Mouse (Mus musculus) embryonic facial prominence, embryonic 12.5 days (tissue): Measurements from ENCODE around the gene Stt3b. TPM values are rescaled to one million over a fixed set of nuclear protein-coding genes. Genes with fewer than 3 reads are reported as not detected.
A peak's percentile ranks its signal among the peaks of the same experiment; 100 is the strongest.

Source experiments
- ATAC-seq: fragments of 200-750 bp; cut with Nextera tagmentation; 2 replicates; pipeline ENCODE4 v1.8.0; 2017; ENCODE audit not compliant: insufficient number of reproducible peaks, insufficient read depth, low FRiP score, low TSS enrichment
- H3K27ac ChIP-seq: fragments of 300-500 bp; sonication (generic); 2 replicates; pipeline ENCODE4 v1.5.1; 2016; ENCODE audit warnings: mild to moderate bottlenecking
- H3K27me3 ChIP-seq: fragments of 300-500 bp; sonication (generic); 2 replicates; pipeline ENCODE4 v1.6.1; 2016; ENCODE audit warnings: mild to moderate bottlenecking, moderate library complexity
- H3K36me3 ChIP-seq: fragments of 300-500 bp; sonication (generic); 2 replicates; pipeline ENCODE4 v1.6.1; 2016; ENCODE audit warnings: mild to moderate bottlenecking
- H3K4me1 ChIP-seq: fragments of 300-500 bp; sonication (generic); 2 replicates; pipeline ENCODE4 v1.6.1; 2016
- H3K4me2 ChIP-seq: fragments of 300-500 bp; sonication (generic); replicated peaks from 2 replicates; pipeline ENCODE4 v1.6.1; 2016; ENCODE audit warnings: mild to moderate bottlenecking, moderate library complexity
- H3K4me3 ChIP-seq: fragments of 300-500 bp; sonication (generic); 2 replicates; pipeline ENCODE4 v1.5.1; 2016; ENCODE audit warnings: mild to moderate bottlenecking
- H3K9ac ChIP-seq: fragments of 300-500 bp; sonication (generic); 2 replicates; pipeline ENCODE4 v1.6.1; 2016; ENCODE audit warnings: mild to moderate bottlenecking, moderate library complexity
- H3K9me3 ChIP-seq: fragments of 300-500 bp; sonication (generic); 2 replicates; pipeline ENCODE4 v1.6.1; 2016; ENCODE audit warnings: mild to moderate bottlenecking, moderate library complexity
- WGBS: fragments of 180-500 bp; shearing (Covaris S2); methylation state at CpG from one replicate; pipeline ENCODE4 v1.1.7; 2016; 5-methylcytosine and 5-hydroxymethylcytosine counted together
- polyA plus RNA-seq: library from polyadenylated mRNA; unstranded; fragments of >200 nt; fragmentation: Nextera tagmentation; extraction: Ambion mirVana; gene quantifications from 2 replicates; pipeline ENCODE4 v1.2.1, GENCODE M21; 2016

The Stt3b gene
- polyA plus RNA-seq, 1 experiment from 2014 or later: 118 TPM

DNA sequence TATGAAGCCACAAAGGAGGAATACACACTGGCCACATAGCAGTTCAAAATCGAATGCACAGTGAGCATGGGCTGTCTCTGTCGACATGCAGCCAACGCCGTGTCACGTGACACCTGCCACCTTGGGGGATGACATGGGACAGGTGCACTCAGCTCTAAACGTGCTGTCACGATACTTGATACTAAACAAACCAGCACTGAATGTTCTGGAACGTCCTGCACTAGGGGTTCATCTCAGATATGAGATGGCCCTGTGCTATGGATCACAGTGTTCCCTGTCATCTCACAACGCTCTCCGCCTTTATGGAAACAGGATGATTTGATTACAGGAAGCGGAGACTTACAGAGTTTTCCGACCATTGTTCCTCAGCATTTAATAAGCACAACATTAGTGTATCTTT is 22.8 kb upstream of the Stt3b start:
- no peak for ATAC-seq
- no peaks in the 10 kb centered on the region for H3K36me3 ChIP-seq
- H3K9me3 ChIP-seq: no peaks in the 10 kb centered on the region
- H3K4me2 ChIP-seq: no peak overlapping the region
- WGBS: 67% methylated on average over 12 of the region's 12 CpGs
- H3K9ac ChIP-seq: no peak overlapping the region
- H3K27me3 ChIP-seq: no peaks in the 10 kb centered on the region
- H3K4me1 ChIP-seq: no peaks in the 10 kb centered on the region
- no peak overlapping the region for H3K4me3 ChIP-seq
- no peak overlapping the region for H3K27ac ChIP-seq

DNA sequence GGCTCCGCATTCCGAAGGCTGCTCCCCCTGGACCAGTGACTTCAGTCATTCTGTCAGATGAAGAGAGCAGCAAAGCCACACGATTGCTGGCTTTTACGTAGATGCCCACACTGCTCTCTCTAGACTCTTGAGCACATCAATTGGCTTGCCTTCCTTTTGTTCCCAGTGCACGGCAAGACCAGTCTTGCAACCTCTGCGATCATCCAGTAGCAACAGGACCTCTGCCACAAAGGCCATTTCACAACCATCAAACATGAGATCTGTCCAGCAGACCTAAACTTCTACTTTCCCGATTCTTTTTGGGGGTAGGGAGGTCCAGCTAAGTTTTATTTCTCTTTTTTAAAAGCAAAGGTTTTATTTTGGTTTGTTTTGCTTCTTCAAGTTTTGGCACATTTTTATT is 22.1 kb upstream of the Stt3b start:
- WGBS: 86% methylated on average over 7 of the region's 7 CpGs
- H3K9ac ChIP-seq: no peak overlapping the region
- H3K27me3 ChIP-seq: no peaks in the 10 kb centered on the region
- no peak for ATAC-seq
- no peak overlapping the region for H3K27ac ChIP-seq
- H3K4me3 ChIP-seq: no peak overlapping the region
- no peaks in the 10 kb centered on the region for H3K36me3 ChIP-seq
- no peaks in the 10 kb centered on the region for H3K4me1 ChIP-seq
- no peaks in the 10 kb centered on the region for H3K9me3 ChIP-seq
- H3K4me2 ChIP-seq: no peak overlapping the region

GRCm38 (mm10) chr9:115330861-115331476 is 20.7 kb upstream of the Stt3b start:
- no peaks in the 10 kb centered on the region for H3K9me3 ChIP-seq
- H3K9ac ChIP-seq: no peak overlapping the region
- H3K4me3 ChIP-seq: no peak overlapping the region
- 0 out of 2 replicates have a peak, but pooled peaks cover 1% of the 10 kb centered on the region for H3K4me1 ChIP-seq
- WGBS: 59% methylated on average over 6 of the region's 6 CpGs
- no peak overlapping the region for H3K4me2 ChIP-seq
- H3K27me3 ChIP-seq: no peaks in the 10 kb centered on the region
- ATAC-seq: no peak
- no peak overlapping the region for H3K27ac ChIP-seq
- no peaks in the 10 kb centered on the region for H3K36me3 ChIP-seq

GRCm38 (mm10) chr9:115326533-115326890 is 16.3 kb upstream of the Stt3b start:
- Histone ChIP-seq H3K27me3 (no peaks in the 10 kb centered on the region), H3K4me2 (no peak overlapping the region), H3K4me1 (0 out of 2 replicates have a peak, but pooled peaks cover 3% of the 10 kb centered on the region), H3K9me3 (no peaks in the 10 kb centered on the region), H3K27ac (no peak overlapping the region), H3K9ac (no peak overlapping the region), H3K4me3 (no peak overlapping the region), H3K36me3 (no peaks in the 10 kb centered on the region)
- ATAC-seq: no peak
- WGBS: 91% methylated on average over 4 of the region's 4 CpGs

DNA sequence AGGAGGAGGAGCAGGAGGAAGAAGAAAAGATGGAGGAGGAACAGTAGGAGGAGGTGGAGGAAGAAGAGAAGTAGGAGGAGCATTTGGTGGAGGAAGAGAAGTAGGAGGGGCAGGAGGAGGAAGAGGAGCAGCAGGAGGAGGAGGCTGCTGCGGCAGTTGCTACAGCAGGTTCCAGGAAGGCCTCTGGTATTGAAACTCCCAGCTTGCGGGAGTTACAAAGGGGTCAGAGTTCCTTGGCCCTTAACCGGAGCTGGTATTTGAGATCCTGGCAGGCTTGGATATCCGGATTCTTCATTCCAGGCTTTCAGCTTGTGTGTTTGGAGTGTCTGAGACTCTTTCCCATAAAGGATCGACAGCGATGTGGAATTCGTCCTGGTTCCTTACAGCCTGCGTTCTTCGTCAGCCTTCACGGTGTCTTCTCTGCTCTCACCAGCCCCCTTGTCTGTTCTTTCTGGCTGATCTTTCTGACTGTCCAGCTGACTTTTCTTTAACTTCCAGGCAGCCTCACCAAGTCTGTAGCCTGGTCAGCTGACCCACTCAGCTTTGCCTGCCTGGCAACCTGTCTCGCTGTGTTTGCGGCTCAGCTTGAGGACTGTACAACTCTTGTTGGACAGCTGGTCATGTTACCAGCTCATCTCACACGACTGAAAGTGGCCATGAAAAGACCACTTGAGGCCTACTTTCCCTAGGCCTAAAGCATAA is 15.8 kb upstream of the Stt3b start:
- no peak for ATAC-seq
- H3K4me2 ChIP-seq: no peak overlapping the region
- no peaks in the 10 kb centered on the region for H3K9me3 ChIP-seq
- H3K27me3 ChIP-seq: no peaks in the 10 kb centered on the region
- WGBS: 65% methylated on average over 13 of the region's 13 CpGs
- H3K4me1 ChIP-seq: 0 out of 2 replicates have a peak, but pooled peaks cover 3% of the 10 kb centered on the region
- no peak overlapping the region for H3K4me3 ChIP-seq
- H3K36me3 ChIP-seq: no peaks in the 10 kb centered on the region
- no peak overlapping the region for H3K9ac ChIP-seq
- H3K27ac ChIP-seq: no peak overlapping the region

DNA sequence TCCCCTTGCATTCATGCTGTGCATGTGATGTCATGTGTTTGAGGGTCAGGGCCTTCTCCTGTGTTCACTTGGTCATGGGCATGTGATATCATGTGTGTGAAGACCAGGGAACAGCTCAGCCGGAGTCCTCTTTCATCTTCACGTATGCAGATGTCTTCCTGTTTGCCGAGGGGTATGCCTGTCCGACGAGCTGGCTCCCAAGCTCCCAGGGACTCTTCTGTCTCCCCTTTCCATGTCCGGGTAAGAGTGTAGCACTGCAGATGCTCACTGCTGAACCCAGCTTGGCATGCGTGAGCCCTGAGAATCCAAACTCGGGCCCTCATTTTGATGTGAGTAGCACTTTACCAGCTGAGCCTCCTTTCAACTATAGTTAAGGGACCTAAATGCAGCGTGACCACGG is 13.4 kb upstream of the Stt3b start:
- Histone ChIP-seq H3K27ac (no peak overlapping the region), H3K36me3 (no peaks in the 10 kb centered on the region), H3K4me1 (0 out of 2 replicates have a peak, but pooled peaks cover 3% of the 10 kb centered on the region), H3K4me3 (no peak overlapping the region), H3K9ac (no peak overlapping the region), H3K4me2 (no peak overlapping the region), H3K27me3 (no peaks in the 10 kb centered on the region), H3K9me3 (no peaks in the 10 kb centered on the region)
- WGBS: 20% methylated on average over 10 of the region's 10 CpGs
- ATAC-seq: no peak

- Histone ChIP-seq H3K9ac (no peak overlapping the region), H3K9me3 (no peaks in the 10 kb centered on the region), H3K27ac (no peak overlapping the region), H3K4me1 (0 out of 2 replicates have a peak, but pooled peaks cover 3% of the 10 kb centered on the region), H3K36me3 (no peaks in the 10 kb centered on the region), H3K4me2 (no peak overlapping the region), H3K4me3 (no peak overlapping the region), H3K27me3 (no peaks in the 10 kb centered on the region)
- 87% methylated on average over 6 of the region's 6 CpGs for WGBS
- ATAC-seq: no peak
Measured at GRCm38 (mm10) chr9:115322385-115322784, 12.2 kb upstream of the Stt3b start.

- H3K27me3 ChIP-seq: no peaks in the 10 kb centered on the region
- ATAC-seq: no peak
- WGBS: 71% methylated on average over 6 of the region's 6 CpGs
- H3K4me1 ChIP-seq: 0 out of 2 replicates have a peak, but pooled peaks cover 3% of the 10 kb centered on the region
- no peaks in the 10 kb centered on the region for H3K9me3 ChIP-seq
- no peak overlapping the region for H3K27ac ChIP-seq
- no peaks in the 10 kb centered on the region for H3K36me3 ChIP-seq
- H3K9ac ChIP-seq: no peak overlapping the region
- no peak overlapping the region for H3K4me2 ChIP-seq
- H3K4me3 ChIP-seq: no peak overlapping the region
Measured at GRCm38 (mm10) chr9:115321052-115321451, 10.8 kb upstream of the Stt3b start.

GRCm38 (mm10) chr9:115320156-115320555 is 9.9 kb upstream of the Stt3b start:
- 78% methylated on average over 4 of the region's 4 CpGs for WGBS
- H3K4me3 ChIP-seq: no peak overlapping the region

GRCm38 (mm10) chr9:115318621-115319375 is 8.6 kb upstream of the Stt3b start:
- Histone ChIP-seq H3K27me3 (no peaks in the 10 kb centered on the region), H3K4me3 (no peak overlapping the region), H3K4me2 (no peak overlapping the region), H3K9me3 (no peaks in the 10 kb centered on the region), H3K36me3 (no peaks in the 10 kb centered on the region), H3K27ac (no peak overlapping the region), H3K4me1 (no peaks in the 10 kb centered on the region), H3K9ac (no peak overlapping the region)
- 88% methylated on average over 6 of the region's 6 CpGs for WGBS
- no peak for ATAC-seq

More at GRCm38 (mm10) chr9:115320156-115320555, 9.9 kb upstream of the Stt3b start:
- Histone ChIP-seq H3K36me3 (no peaks in the 10 kb centered on the region), H3K4me1 (no peaks in the 10 kb centered on the region), H3K9ac (no peak overlapping the region), H3K27ac (no peak overlapping the region), H3K4me2 (no peak overlapping the region), H3K27me3 (no peaks in the 10 kb centered on the region), H3K9me3 (no peaks in the 10 kb centered on the region)
- no peak for ATAC-seq

DNA sequence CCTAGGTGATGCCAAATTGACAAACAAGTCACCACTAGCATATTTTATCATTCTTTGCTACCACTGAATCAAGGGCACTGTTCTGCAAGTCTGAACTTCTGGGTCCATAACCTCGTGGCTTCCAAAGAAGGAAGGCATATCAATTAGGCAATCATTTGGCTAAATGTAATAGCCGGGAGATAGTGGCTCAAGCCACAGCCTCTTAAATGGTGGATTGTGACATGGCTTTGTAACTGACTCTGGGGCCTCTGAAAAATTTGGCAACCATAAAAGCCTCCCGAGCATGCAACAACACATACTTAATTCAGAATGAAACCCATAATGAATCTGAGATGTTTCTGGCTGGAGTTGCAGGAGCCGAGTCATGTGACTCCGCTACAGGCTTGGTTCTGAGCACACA is 6.8 kb upstream of the Stt3b start:
- 97% methylated on average over 5 of the region's 5 CpGs for WGBS
- Histone ChIP-seq H3K4me2 (no peak overlapping the region), H3K4me1 (no peaks in the 10 kb centered on the region), H3K9me3 (no peaks in the 10 kb centered on the region), H3K4me3 (no peak overlapping the region), H3K27me3 (no peaks in the 10 kb centered on the region), H3K36me3 (no peaks in the 10 kb centered on the region), H3K9ac (no peak overlapping the region), H3K27ac (no peak overlapping the region)
- ATAC-seq: no peak

GRCm38 (mm10) chr9:115314556-115314955 is 4.3 kb upstream of the Stt3b start:
- Histone ChIP-seq H3K36me3 (no peaks in the 10 kb centered on the region), H3K27me3 (no peaks in the 10 kb centered on the region), H3K9me3 (no peaks in the 10 kb centered on the region), H3K4me3 (no peak overlapping the region), H3K27ac (no peak overlapping the region), H3K9ac (no peak overlapping the region), H3K4me1 (peaks cover 3% of the 10 kb centered on the region; the same call in 1 of the 2 replicates), H3K4me2 (peak overlapping the region; percentile 29; the same call in 1 of the 2 replicates)
- no peak for ATAC-seq
- 17% methylated on average over 10 of the region's 10 CpGs for WGBS
